In genomic region chr11:80313944-80314343, GRCm38 (mm10) we compare ENCODE assay signal across 15 mouse cellular contexts.
"Had no signal": no experiment of that assay in that cellular context is flagged by ENCODE, and none has a peak within 500 bp of the region (broad histone marks: within the 10 kb centered on the region; RNA-seq: fewer than 3 reads in every experiment).

No protein-coding gene starts in this region.

- DNase-seq: kidney, adult 8-10 months; kidney, postnatal 36 days; liver; liver, embryonic 13.5 days; liver, postnatal 0 days; lung, postnatal 14 days; right cerebral cortex, postnatal 14 days; thymus, postnatal 36 days had no signal

- H3K27ac ChIP-seq: kidney, postnatal 0 days; limb, embryonic 12.5 days; liver, embryonic 13.5 days; lung, embryonic 15.5 days; macrophage had no signal

- H3K9me3 ChIP-seq: limb, embryonic 12.5 days; liver, embryonic 13.5 days; lung, embryonic 15.5 days; neural tube, embryonic 12.5 days had no signal

- H3K27me3 ChIP-seq: lung, embryonic 15.5 days; neural tube, embryonic 12.5 days had no signal

- ATAC-seq: liver, postnatal 0 days; midbrain, embryonic 16.5 days had no signal

- H3K9ac ChIP-seq: limb, embryonic 12.5 days; liver, embryonic 13.5 days; liver, postnatal 0 days; lung, embryonic 15.5 days; neural tube, embryonic 12.5 days had no signal

- H3K36me3 ChIP-seq: limb, embryonic 12.5 days; liver, embryonic 13.5 days; lung, embryonic 15.5 days; neural tube, embryonic 12.5 days had no signal

- H3K4me1 ChIP-seq: liver, embryonic 13.5 days; lung, embryonic 15.5 days had no signal

- H3K4me3 ChIP-seq: limb, embryonic 12.5 days; liver, embryonic 13.5 days; lung, embryonic 15.5 days; megakaryocyte, embryonic 14.5 days; neural tube, embryonic 12.5 days had no signal

- H3K4me2 ChIP-seq: limb, embryonic 12.5 days; liver, embryonic 13.5 days; lung, embryonic 15.5 days; neural tube, embryonic 12.5 days had no signal
